Mouse (Mus musculus): ENCODE measurements around the gene Iqcc. TPM values are rescaled to one million over a fixed set of nuclear protein-coding genes. Genes with fewer than 3 reads are reported as not detected.

Iqcc gene
- polyA plus RNA-seq, 1 experiment from 2014 or later: 21.3 TPM

- Histone ChIP-seq H3K27ac (ENCODE audit: low read depth, low read length) (no peak overlapping the region), H3K4me3 (ENCODE audit: low read depth, low read length) (no peak overlapping the region), H3K36me3 (ENCODE audit: control insufficient read depth, insufficient read depth, low read length) (no peaks in the 10 kb centered on the region), H3K27me3 (ENCODE audit: control insufficient read depth, insufficient read depth, low read length) (no peaks in the 10 kb centered on the region), H3K4me1 (ENCODE audit: control insufficient read depth, insufficient read depth, low read length) (no peaks in the 10 kb centered on the region), H3K4me2 (peak overlapping the region; percentile 8; the same call in 1 of the 2 replicates), H3K9ac (ENCODE audit: low read length) (0 out of 2 replicates have a peak overlapping the region, but pooled peaks have one; percentile 13), H3K9me3 (ENCODE audit: control insufficient read depth, low read length) (no peaks in the 10 kb centered on the region)
- peak; percentile 96 for DNase-seq (ENCODE audit: low spot score, missing footprints)
- WGBS: 28% methylated on average over 21 of the region's 21 CpGs
- no peak for ATAC-seq (ENCODE audit: low FRiP score)
Observed at GRCm38 (mm10) chr4:129576863-129577491, 41.9 kb downstream of the Iqcc start.

GRCm38 (mm10) chr4:129575171-129575844 is 43.6 kb downstream of the Iqcc start:
- Histone ChIP-seq H3K4me2 (no peak overlapping the region), H3K4me3 (ENCODE audit: low read depth, low read length) (no peak overlapping the region), H3K27me3 (ENCODE audit: control insufficient read depth, insufficient read depth, low read length) (no peaks in the 10 kb centered on the region), H3K36me3 (ENCODE audit: control insufficient read depth, insufficient read depth, low read length) (no peaks in the 10 kb centered on the region), H3K27ac (ENCODE audit: low read depth, low read length) (no peak overlapping the region), H3K9me3 (ENCODE audit: control insufficient read depth, low read length) (no peaks in the 10 kb centered on the region), H3K9ac (ENCODE audit: low read length) (no peak overlapping the region), H3K4me1 (ENCODE audit: control insufficient read depth, insufficient read depth, low read length) (no peaks in the 10 kb centered on the region)
- 70% methylated on average over 7 of the region's 8 CpGs for WGBS
- DNase-seq (ENCODE audit: low spot score, missing footprints): no peak
- ATAC-seq (ENCODE audit: low FRiP score): no peak

- H3K36me3 ChIP-seq (ENCODE audit: control insufficient read depth, insufficient read depth, low read length): no peaks in the 10 kb centered on the region
- no peak within 1 kb of the TSS for H3K4me3 ChIP-seq (ENCODE audit: low read depth, low read length)
- no peaks in the 10 kb centered on the region for H3K4me1 ChIP-seq (ENCODE audit: control insufficient read depth, insufficient read depth, low read length)
- H3K9ac ChIP-seq (ENCODE audit: low read length): no peak within 1 kb of the TSS
- WGBS: 89% methylated on average over 8 of the region's 8 CpGs
- H3K27me3 ChIP-seq (ENCODE audit: control insufficient read depth, insufficient read depth, low read length): no peaks in the 10 kb centered on the region
- no peak for DNase-seq (ENCODE audit: low spot score, missing footprints)
- H3K9me3 ChIP-seq (ENCODE audit: control insufficient read depth, low read length): no peaks in the 10 kb centered on the region
- H3K27ac ChIP-seq (ENCODE audit: low read depth, low read length): no peak within 1 kb of the TSS
- no peak within 1 kb of the TSS for H3K4me2 ChIP-seq
- no peak for ATAC-seq (ENCODE audit: low FRiP score)
Observed at GRCm38 (mm10) chr4:129573430-129573829, 45.5 kb downstream of the Iqcc start, which contains the start of gene Lck. Lck (minus strand) TSS chr4:129573641.

GRCm38 (mm10) chr4:129573093-129573370 is 45.9 kb downstream of the Iqcc start:
- DNase-seq (ENCODE audit: low spot score, missing footprints) (no peak), ATAC-seq (ENCODE audit: low FRiP score) (no peak)
- H3K4me1 ChIP-seq (ENCODE audit: control insufficient read depth, insufficient read depth, low read length): no peaks in the 10 kb centered on the region
- 97% methylated on average over 4 of the region's 4 CpGs for WGBS
- no peak overlapping the region for H3K27ac ChIP-seq (ENCODE audit: low read depth, low read length)
- no peaks in the 10 kb centered on the region for H3K36me3 ChIP-seq (ENCODE audit: control insufficient read depth, insufficient read depth, low read length)
- no peak overlapping the region for H3K4me2 ChIP-seq
- H3K9ac ChIP-seq (ENCODE audit: low read length): no peak overlapping the region
- H3K27me3 ChIP-seq (ENCODE audit: control insufficient read depth, insufficient read depth, low read length): no peaks in the 10 kb centered on the region
- no peak overlapping the region for H3K4me3 ChIP-seq (ENCODE audit: low read depth, low read length)
- H3K9me3 ChIP-seq (ENCODE audit: control insufficient read depth, low read length): no peaks in the 10 kb centered on the region

- H3K9me3 ChIP-seq (ENCODE audit: control insufficient read depth, low read length): no peaks in the 10 kb centered on the region
- no peak overlapping the region for H3K27ac ChIP-seq (ENCODE audit: low read depth, low read length)
- H3K9ac ChIP-seq (ENCODE audit: low read length): no peak overlapping the region
- DNase-seq (ENCODE audit: low spot score, missing footprints) (no peak), ATAC-seq (ENCODE audit: low FRiP score) (no peak)
- no peaks in the 10 kb centered on the region for H3K4me1 ChIP-seq (ENCODE audit: control insufficient read depth, insufficient read depth, low read length)
- no peak overlapping the region for H3K4me3 ChIP-seq (ENCODE audit: low read depth, low read length)
- H3K27me3 ChIP-seq (ENCODE audit: control insufficient read depth, insufficient read depth, low read length): no peaks in the 10 kb centered on the region
- H3K36me3 ChIP-seq (ENCODE audit: control insufficient read depth, insufficient read depth, low read length): no peaks in the 10 kb centered on the region
- no peak overlapping the region for H3K4me2 ChIP-seq
- 91% methylated on average over 13 of the region's 13 CpGs for WGBS
Observed at GRCm38 (mm10) chr4:129572236-129573092, 46.4 kb downstream of the Iqcc start.

- no peak overlapping the region for H3K4me3 ChIP-seq (ENCODE audit: low read depth, low read length)
- H3K9me3 ChIP-seq (ENCODE audit: control insufficient read depth, low read length): no peaks in the 10 kb centered on the region
- ATAC-seq (ENCODE audit: low FRiP score) (no peak), DNase-seq (ENCODE audit: low spot score, missing footprints) (no peak)
- H3K4me2 ChIP-seq: no peak overlapping the region
- H3K9ac ChIP-seq (ENCODE audit: low read length): no peak overlapping the region
- 76% methylated on average over 8 of the region's 8 CpGs for WGBS
- no peaks in the 10 kb centered on the region for H3K27me3 ChIP-seq (ENCODE audit: control insufficient read depth, insufficient read depth, low read length)
- no peaks in the 10 kb centered on the region for H3K36me3 ChIP-seq (ENCODE audit: control insufficient read depth, insufficient read depth, low read length)
- no peak overlapping the region for H3K27ac ChIP-seq (ENCODE audit: low read depth, low read length)
- H3K4me1 ChIP-seq (ENCODE audit: control insufficient read depth, insufficient read depth, low read length): no peaks in the 10 kb centered on the region
Observed at GRCm38 (mm10) chr4:129571551-129572084, 47.3 kb downstream of the Iqcc start.

GRCm38 (mm10) chr4:129570028-129570427 is 48.9 kb downstream of the Iqcc start:
- H3K9me3 ChIP-seq (ENCODE audit: control insufficient read depth, low read length): no peaks in the 10 kb centered on the region
- ATAC-seq (ENCODE audit: low FRiP score) (no peak), DNase-seq (ENCODE audit: low spot score, missing footprints) (no peak)
- H3K9ac ChIP-seq (ENCODE audit: low read length): no peak overlapping the region
- WGBS: 90% methylated on average over 6 of the region's 6 CpGs
- H3K27ac ChIP-seq (ENCODE audit: low read depth, low read length): no peak overlapping the region
- H3K4me2 ChIP-seq: no peak overlapping the region
- H3K36me3 ChIP-seq (ENCODE audit: control insufficient read depth, insufficient read depth, low read length): no peaks in the 10 kb centered on the region
- no peaks in the 10 kb centered on the region for H3K4me1 ChIP-seq (ENCODE audit: control insufficient read depth, insufficient read depth, low read length)
- no peaks in the 10 kb centered on the region for H3K27me3 ChIP-seq (ENCODE audit: control insufficient read depth, insufficient read depth, low read length)
- no peak overlapping the region for H3K4me3 ChIP-seq (ENCODE audit: low read depth, low read length)

- DNase-seq (ENCODE audit: low spot score, missing footprints): no peak
- H3K4me3 ChIP-seq (ENCODE audit: low read depth, low read length): no peak overlapping the region
- no peak overlapping the region for H3K27ac ChIP-seq (ENCODE audit: low read depth, low read length)
- no peak overlapping the region for H3K9ac ChIP-seq (ENCODE audit: low read length)
- no peaks in the 10 kb centered on the region for H3K36me3 ChIP-seq (ENCODE audit: control insufficient read depth, insufficient read depth, low read length)
- H3K4me2 ChIP-seq: no peak overlapping the region
- 91% methylated on average over 7 of the region's 7 CpGs for WGBS
- H3K4me1 ChIP-seq (ENCODE audit: control insufficient read depth, insufficient read depth, low read length): no peaks in the 10 kb centered on the region
- no peaks in the 10 kb centered on the region for H3K9me3 ChIP-seq (ENCODE audit: control insufficient read depth, low read length)
- ATAC-seq (ENCODE audit: low FRiP score): no peak
- no peaks in the 10 kb centered on the region for H3K27me3 ChIP-seq (ENCODE audit: control insufficient read depth, insufficient read depth, low read length)
Observed at GRCm38 (mm10) chr4:129568366-129568765, 50.5 kb downstream of the Iqcc start.

- Histone ChIP-seq H3K27me3 (ENCODE audit: control insufficient read depth, insufficient read depth, low read length) (no peaks in the 10 kb centered on the region), H3K9ac (ENCODE audit: low read length) (no peak overlapping the region), H3K4me2 (no peak overlapping the region), H3K9me3 (ENCODE audit: control insufficient read depth, low read length) (no peaks in the 10 kb centered on the region), H3K27ac (ENCODE audit: low read depth, low read length) (no peak overlapping the region), H3K4me1 (ENCODE audit: control insufficient read depth, insufficient read depth, low read length) (no peaks in the 10 kb centered on the region), H3K36me3 (ENCODE audit: control insufficient read depth, insufficient read depth, low read length) (no peaks in the 10 kb centered on the region), H3K4me3 (ENCODE audit: low read depth, low read length) (no peak overlapping the region)
- 81% methylated on average over 6 of the region's 6 CpGs for WGBS
- DNase-seq (ENCODE audit: low spot score, missing footprints): no peak
- no peak for ATAC-seq (ENCODE audit: low FRiP score)
Observed at GRCm38 (mm10) chr4:129565139-129565538, 53.8 kb downstream of the Iqcc start.

Data from midbrain, embryonic 11.5 days (tissue).